Mouse (Mus musculus) heart, embryonic 16.5 days (tissue): ENCODE measurements around the gene Otulin. TPM values are rescaled to one million over a fixed set of nuclear protein-coding genes. Genes with fewer than 3 reads are reported as not detected.

Experiments
- ATAC-seq: fragments of 200-750 bp; cut with Nextera tagmentation; replicated peaks from 2 replicates; pipeline ENCODE4 v1.8.0; 2017; ENCODE audit warnings: moderate number of reproducible peaks; ENCODE audit not compliant: insufficient read depth, low FRiP score; ENCODE audit errors: extremely low read depth
- H3K27ac ChIP-seq: fragments of 300-500 bp; sonication (generic); 2 replicates; pipeline ENCODE4 v1.5.1; 2014; ENCODE audit warnings: mild to moderate bottlenecking, low read length, control low read depth, moderate library complexity
- H3K27me3 ChIP-seq: fragments of 300-500 bp; sonication (generic); 2 replicates; pipeline ENCODE4 v1.6.1; 2014; ENCODE audit warnings: low read length, mixed read lengths; ENCODE audit not compliant: control insufficient read depth, insufficient read depth
- H3K36me3 ChIP-seq: fragments of 300-500 bp; sonication (generic); 2 replicates; pipeline ENCODE4 v1.6.1; 2014; ENCODE audit not compliant: control insufficient read depth, insufficient read depth
- H3K4me1 ChIP-seq: fragments of 300-500 bp; sonication (generic); 2 replicates; pipeline ENCODE4 v1.6.1; 2014; ENCODE audit warnings: low read length, mixed read lengths; ENCODE audit not compliant: control insufficient read depth, insufficient read depth
- H3K4me2 ChIP-seq: fragments of 300-500 bp; sonication (generic); 2 replicates; pipeline ENCODE4 v1.6.1; 2014; ENCODE audit warnings: low read depth, mild to moderate bottlenecking, control low read depth, low read length
- H3K4me3 ChIP-seq: fragments of 300-500 bp; sonication (generic); 2 replicates; pipeline ENCODE4 v1.5.1; 2014; ENCODE audit warnings: mild to moderate bottlenecking, control low read depth, low read length
- H3K9ac ChIP-seq: fragments of 300-500 bp; sonication (generic); 2 replicates; pipeline ENCODE4 v1.6.1; 2014; ENCODE audit warnings: low read length, control low read depth
- H3K9me3 ChIP-seq: fragments of 300-500 bp; sonication (generic); replicated peaks from 2 replicates; pipeline ENCODE4 v1.6.1; 2016; ENCODE audit warnings: low read length; ENCODE audit not compliant: control insufficient read depth
- WGBS: fragments of 180-500 bp; shearing (Covaris S2); extraction: QIAGEN DNeasy Blood & Tissue Kit; methylation state at CpG from one replicate; pipeline ENCODE4 v1.1.7; 2014; 5-methylcytosine and 5-hydroxymethylcytosine counted together
- polyA plus RNA-seq: library from polyadenylated mRNA; unstranded; fragments of >200 nt; fragmentation: Nextera tagmentation; extraction: Ambion mirVana; gene quantifications from 2 replicates; pipeline ENCODE4 v1.2.1, GENCODE M21; 2015

Gene Otulin
- polyA plus RNA-seq, 1 experiment from 2014 or later: 26.0 TPM

DNA sequence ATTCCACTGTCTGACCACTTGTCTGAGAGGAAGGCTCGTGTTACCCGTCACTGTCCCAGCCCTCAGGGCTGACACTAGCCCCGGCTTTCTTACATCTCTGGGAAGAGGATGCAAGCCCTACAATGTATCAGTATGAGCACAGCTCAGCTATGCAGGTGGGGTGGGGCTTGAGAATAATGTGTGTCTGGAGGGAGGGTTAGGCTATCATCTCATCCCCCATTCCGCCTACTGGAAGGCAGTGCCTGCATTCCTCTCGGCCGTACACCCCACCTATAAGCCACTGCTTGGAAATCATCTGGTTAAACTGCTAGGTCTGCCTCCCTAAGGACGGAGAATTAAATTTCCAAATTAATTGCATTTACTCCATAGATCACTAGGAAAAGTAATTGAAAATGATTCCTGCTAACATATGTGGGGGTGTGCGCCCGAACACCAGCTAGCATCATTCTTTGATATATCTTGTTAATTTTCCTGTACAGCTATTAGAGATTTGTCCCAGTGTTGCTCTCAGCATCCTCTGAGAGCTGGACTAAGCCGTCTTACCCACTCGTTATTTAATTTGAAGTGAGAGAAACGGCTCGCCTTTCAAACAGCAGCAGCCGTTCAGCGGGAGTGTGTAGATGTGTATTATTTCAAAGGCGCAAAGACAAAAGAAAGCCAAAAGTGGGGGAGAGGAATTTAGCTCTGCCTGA lies 71.9 kb downstream of the Otulin start:
- no peak for ATAC-seq
- Histone ChIP-seq H3K9ac (no peak overlapping the region), H3K9me3 (no peaks in the 10 kb centered on the region), H3K27ac (no peak overlapping the region), H3K4me1 (peaks cover 4% of the 10 kb centered on the region; the same call in 1 of the 2 replicates), H3K36me3 (no peaks in the 10 kb centered on the region), H3K4me2 (no peak overlapping the region), H3K4me3 (no peak overlapping the region), H3K27me3 (no peaks in the 10 kb centered on the region)
- 64% methylated on average over 16 of the region's 16 CpGs for WGBS

DNA sequence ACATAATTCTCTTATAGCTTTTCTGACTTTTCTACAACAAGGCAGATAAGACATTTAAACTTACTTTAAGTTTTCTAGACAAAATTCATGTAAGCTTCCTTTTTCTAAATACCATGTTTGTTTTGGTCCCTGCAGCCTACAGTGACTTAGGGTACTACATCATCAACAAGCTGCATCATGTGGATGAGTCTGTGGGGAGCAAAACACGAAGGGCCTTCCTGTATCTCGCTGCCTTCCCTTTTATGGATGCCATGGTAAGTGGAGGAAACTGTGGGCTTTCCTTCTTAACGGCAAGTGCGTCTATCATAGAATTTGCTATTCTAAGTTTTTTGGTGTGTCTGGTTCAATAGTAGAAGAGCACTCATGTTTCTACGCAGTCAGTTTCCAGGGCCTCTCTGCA lies 76.9 kb downstream of the Otulin start:
- 75% methylated on average over 5 of the region's 5 CpGs for WGBS
- ATAC-seq: no peak
- Histone ChIP-seq H3K4me2 (no peak overlapping the region), H3K4me3 (no peak overlapping the region), H3K9ac (no peak overlapping the region), H3K36me3 (no peaks in the 10 kb centered on the region), H3K27me3 (no peaks in the 10 kb centered on the region), H3K9me3 (no peaks in the 10 kb centered on the region), H3K27ac (no peak overlapping the region), H3K4me1 (peaks cover 25% of the 10 kb centered on the region)

DNA sequence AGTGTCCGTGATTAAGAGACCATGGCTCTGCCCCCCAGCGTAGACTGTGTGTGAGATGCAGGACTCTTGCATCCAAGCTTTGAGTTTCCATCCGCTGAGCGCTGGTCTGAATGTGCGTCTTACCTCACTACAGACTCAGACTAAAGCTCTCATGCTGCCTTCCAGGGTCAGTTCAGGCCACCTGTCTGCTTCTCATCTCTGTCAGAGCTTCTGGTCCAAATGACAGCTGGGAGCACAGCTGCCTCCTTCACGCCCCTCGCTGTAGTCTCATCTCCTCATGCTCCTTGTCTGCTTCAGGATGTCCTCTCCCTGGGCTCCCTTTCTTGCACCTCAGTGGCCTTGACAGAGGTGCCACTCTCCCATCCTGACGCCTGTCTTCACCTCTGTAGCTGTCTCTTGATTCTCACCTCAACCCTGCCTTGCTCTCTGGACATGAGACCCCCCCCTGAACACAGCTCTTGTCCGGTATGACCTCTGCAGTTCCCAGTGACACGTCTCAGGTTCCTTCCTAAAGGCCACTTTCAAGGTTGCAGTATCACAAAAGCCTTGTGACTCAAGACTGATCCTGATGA lies 78.3 kb downstream of the Otulin start:
- peak overlapping the region; percentile 29; the same call in 1 of the 2 replicates for H3K9ac ChIP-seq
- H3K4me3 ChIP-seq: no peak overlapping the region
- no peaks in the 10 kb centered on the region for H3K27me3 ChIP-seq
- peaks cover 29% of the 10 kb centered on the region for H3K4me1 ChIP-seq
- no peaks in the 10 kb centered on the region for H3K9me3 ChIP-seq
- 65% methylated on average over 10 of the region's 10 CpGs for WGBS
- ATAC-seq: no peak
- no peaks in the 10 kb centered on the region for H3K36me3 ChIP-seq
- H3K27ac ChIP-seq: no peak overlapping the region
- H3K4me2 ChIP-seq: no peak overlapping the region

DNA sequence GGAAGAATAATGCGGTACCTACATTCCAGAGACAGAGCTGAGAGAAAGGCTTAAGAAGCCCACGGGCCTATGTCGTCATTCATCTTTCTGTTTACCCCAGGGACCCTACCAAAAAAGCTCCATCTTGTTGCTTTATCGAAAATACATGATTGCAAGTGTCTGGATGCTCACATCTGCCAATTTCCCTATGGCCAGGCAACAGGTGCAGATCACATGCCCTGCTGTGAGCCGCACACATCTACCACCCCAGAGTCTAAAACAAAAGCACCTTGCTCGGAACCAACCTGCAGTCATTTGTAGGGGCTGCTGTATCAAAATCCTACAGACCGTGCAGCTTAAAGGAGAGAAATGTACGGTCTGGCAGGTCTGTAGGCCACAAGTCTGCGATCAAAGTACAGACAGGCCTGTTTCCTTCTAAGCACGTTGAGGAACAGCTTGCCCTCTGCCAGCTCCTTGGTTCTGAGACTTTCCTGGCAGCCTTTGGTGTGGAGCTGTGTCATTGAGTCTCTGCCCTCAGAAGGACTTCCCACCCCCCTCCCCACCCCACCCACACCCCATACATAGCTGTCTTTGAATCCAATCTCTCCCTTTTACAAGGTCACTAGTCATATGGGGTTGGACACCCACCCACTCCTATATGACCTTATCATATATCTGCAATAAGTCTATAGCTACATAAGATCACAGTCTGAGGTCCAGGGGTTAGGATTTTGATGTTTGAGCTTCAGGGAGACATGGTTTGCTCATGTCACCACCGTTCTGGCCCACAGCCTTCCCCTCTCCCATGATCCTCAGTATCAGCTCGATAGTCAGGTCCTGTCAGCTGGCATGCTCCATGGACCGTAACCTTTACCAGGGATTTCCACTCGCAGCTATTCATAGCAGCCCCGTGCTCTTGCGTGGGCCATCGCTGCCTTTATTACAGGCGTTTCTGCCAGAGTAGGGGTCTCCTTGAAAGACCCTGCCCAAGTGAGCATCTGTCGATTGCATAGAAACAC lies 79.1 kb downstream of the Otulin start:
- WGBS: 72% methylated on average over 19 of the region's 19 CpGs
- no peak for ATAC-seq
- H3K36me3 ChIP-seq: no peaks in the 10 kb centered on the region
- no peak overlapping the region for H3K27ac ChIP-seq
- H3K9me3 ChIP-seq: no peaks in the 10 kb centered on the region
- H3K27me3 ChIP-seq: no peaks in the 10 kb centered on the region
- no peak overlapping the region for H3K4me3 ChIP-seq
- no peak overlapping the region for H3K4me2 ChIP-seq
- peaks cover 29% of the 10 kb centered on the region for H3K4me1 ChIP-seq
- H3K9ac ChIP-seq: peak overlapping the region; percentile 29; the same call in 1 of the 2 replicates

DNA sequence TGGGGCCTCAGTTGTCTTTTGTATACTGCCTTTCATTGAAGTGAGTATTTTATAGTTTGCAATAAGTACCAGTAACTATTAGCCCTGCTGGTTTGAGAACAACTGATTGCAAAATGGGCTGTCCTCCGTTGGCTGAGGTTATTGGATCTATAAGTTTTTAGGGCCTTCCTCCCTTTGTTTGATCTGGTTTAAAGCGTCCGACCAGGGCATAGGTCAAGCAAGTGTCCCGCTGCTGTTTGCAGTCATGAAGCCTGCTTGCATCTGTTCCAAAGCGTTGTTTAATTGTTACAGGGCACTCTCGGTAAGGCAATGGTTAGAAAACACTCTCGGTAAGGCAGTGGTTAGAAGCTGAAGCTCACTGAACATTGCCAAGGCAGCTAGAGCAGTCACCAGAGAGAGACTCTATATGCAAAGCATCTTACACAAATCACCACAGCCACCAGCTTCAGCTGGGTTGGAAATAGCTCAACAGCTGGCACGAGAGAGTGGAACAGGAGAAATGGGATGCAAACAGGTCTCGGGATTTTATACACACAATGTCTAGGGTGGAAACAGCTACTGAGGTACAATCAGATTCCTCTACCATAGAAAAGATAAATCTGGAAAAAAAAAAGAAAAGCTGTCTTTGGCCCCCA lies 80.0 kb downstream of the Otulin start:
- 80% methylated on average over 9 of the region's 9 CpGs for WGBS
- ATAC-seq: no peak

DNA sequence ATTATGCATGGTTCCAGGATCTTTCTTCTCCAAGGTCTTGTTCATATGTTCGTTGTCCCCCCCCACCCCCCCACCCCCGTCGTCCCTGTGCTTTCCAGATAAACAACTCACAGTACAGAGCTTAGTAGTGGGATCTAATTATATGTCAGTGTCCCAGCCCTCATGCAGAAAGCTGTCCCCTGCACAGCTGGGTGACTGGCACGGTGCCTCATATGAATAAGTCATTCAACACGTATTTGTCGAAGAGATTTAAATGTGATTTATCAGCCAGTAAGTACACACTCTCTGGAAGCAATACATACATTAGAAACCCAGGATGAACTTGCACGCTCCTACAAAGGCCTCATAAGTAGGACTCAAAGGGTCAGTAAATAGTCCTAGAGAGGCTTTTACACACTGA lies 80.6 kb downstream of the Otulin start:
- peaks cover 32% of the 10 kb centered on the region for H3K4me1 ChIP-seq
- H3K36me3 ChIP-seq: no peaks in the 10 kb centered on the region
- H3K4me2 ChIP-seq: no peak overlapping the region
- H3K9me3 ChIP-seq: no peaks in the 10 kb centered on the region
- no peak for ATAC-seq
- WGBS: 48% methylated on average over 7 of the region's 7 CpGs
- no peak overlapping the region for H3K4me3 ChIP-seq
- no peak overlapping the region for H3K27ac ChIP-seq
- H3K27me3 ChIP-seq: no peaks in the 10 kb centered on the region
- H3K9ac ChIP-seq: peak overlapping the region; percentile 29; the same call in 1 of the 2 replicates

More for the DNA sequence above, 80.0 kb downstream of the Otulin start:
- H3K27me3 ChIP-seq: no peaks in the 10 kb centered on the region
- H3K36me3 ChIP-seq: no peaks in the 10 kb centered on the region
- H3K4me1 ChIP-seq: peaks cover 29% of the 10 kb centered on the region
- no peaks in the 10 kb centered on the region for H3K9me3 ChIP-seq
- no peak overlapping the region for H3K4me2 ChIP-seq
- H3K9ac ChIP-seq: no peak overlapping the region; the same call in 1 of the 2 replicates
- H3K27ac ChIP-seq: no peak overlapping the region
- H3K4me3 ChIP-seq: no peak overlapping the region

DNA sequence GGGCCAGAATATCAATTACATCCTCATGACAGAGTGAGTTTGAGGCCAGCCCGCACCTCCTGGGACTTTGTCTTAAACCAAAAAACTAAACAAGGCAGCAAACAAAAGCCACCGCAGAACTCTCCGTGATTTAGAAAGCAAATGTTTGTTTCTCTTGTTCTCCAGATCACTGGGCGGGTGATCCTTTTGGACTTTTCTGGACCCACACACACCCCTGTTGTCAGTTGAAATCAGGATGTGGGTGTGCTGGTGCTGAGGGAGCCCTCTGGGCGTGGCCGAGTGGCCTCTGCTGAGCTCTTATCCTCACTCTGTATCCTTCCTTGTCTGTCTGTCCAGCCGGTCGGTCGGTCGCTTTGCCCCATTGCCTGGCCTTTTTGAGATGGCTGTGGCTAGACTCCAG lies 81.4 kb downstream of the Otulin start:
- H3K9me3 ChIP-seq: no peaks in the 10 kb centered on the region
- ATAC-seq: no peak
- H3K4me1 ChIP-seq: peaks cover 32% of the 10 kb centered on the region
- no peak overlapping the region for H3K27ac ChIP-seq
- H3K9ac ChIP-seq: no peak overlapping the region
- no peak overlapping the region for H3K4me2 ChIP-seq
- no peaks in the 10 kb centered on the region for H3K36me3 ChIP-seq
- no peak overlapping the region for H3K4me3 ChIP-seq
- no peaks in the 10 kb centered on the region for H3K27me3 ChIP-seq
- WGBS: 82% methylated on average over 10 of the region's 10 CpGs

DNA sequence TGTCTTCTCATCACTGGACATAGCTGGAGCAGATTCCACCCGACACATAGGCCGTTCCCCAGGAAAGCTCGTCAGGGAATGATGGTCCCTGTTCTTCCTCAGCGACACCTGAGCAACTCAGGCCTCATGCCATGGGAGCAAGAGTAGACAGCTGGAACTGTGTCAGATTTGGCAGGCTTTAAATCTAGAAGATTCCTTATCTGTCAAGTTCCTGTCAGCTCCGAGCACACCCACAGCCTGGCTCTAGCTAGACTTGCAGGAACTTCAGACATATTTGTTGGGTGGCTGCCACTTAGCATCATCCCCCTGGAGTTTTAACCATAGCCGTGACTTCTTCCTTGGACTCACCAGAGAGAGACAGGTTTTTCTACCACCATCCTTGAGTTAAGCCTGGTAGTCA lies 82.4 kb downstream of the Otulin start:
- H3K4me2 ChIP-seq: no peak overlapping the region
- ATAC-seq: peak; percentile 53; the same call in 1 of the 2 replicates
- WGBS: 44% methylated on average over 6 of the region's 6 CpGs
- H3K27me3 ChIP-seq: no peaks in the 10 kb centered on the region
- no peaks in the 10 kb centered on the region for H3K9me3 ChIP-seq
- no peak overlapping the region for H3K4me3 ChIP-seq
- no peak overlapping the region for H3K9ac ChIP-seq
- H3K4me1 ChIP-seq: peaks cover 32% of the 10 kb centered on the region
- no peaks in the 10 kb centered on the region for H3K36me3 ChIP-seq
- 0 out of 2 replicates have a peak overlapping the region, but pooled peaks have one; percentile 15 for H3K27ac ChIP-seq
